Mouse (Mus musculus) bone marrow, adult 2 months (tissue): ENCODE measurements at regions not wholly inside any gene's neighbourhood (a gene's known extent, or its start where the extent isn't known, plus 50 kb on each side); places are given as distances from the start of the nearest gene placed in this dataset.

Source experiments
- CTCF ChIP-seq: fragments of 200-500 bp; IDR thresholded peaks from 2 replicates; pipeline ENCODE4 v1.5.1; 2011; ENCODE audit warnings: low read length, control low read depth; ENCODE audit not compliant: control insufficient read depth, insufficient read depth
- POLR2A ChIP-seq: fragments of 200-500 bp; IDR thresholded peaks from 2 replicates; pipeline ENCODE4 v1.6.1; 2011; ENCODE audit warnings: low read depth, mild to moderate bottlenecking, control low read depth, low read length, borderline replicate concordance; ENCODE audit not compliant: control insufficient read depth

- TF ChIP-seq CTCF (no peak), POLR2A (no peak)
Measured at GRCm38 (mm10) chr15:93026456-93027078, 248.4 kb downstream of the Gxylt1 start.
